Mouse (Mus musculus) embryonic facial prominence, embryonic 13.5 days (tissue): ENCODE results near the gene Usp38. TPM values are rescaled to one million over a fixed set of nuclear protein-coding genes. Genes with fewer than 3 reads are reported as not detected.

Experiments
- polyA plus RNA-seq: library from polyadenylated mRNA; unstranded; fragments of >200 nt; fragmentation: Nextera tagmentation; extraction: Ambion mirVana; gene quantifications from 2 replicates; pipeline ENCODE4 v1.2.1, GENCODE M21; 2015

Usp38 gene
- polyA plus RNA-seq, 1 experiment from 2014 or later = 18.3 TPM

Other genes starting within 250 kb of the Usp38 start
- gene Gab1, start 134.4 kb downstream of the Usp38 start, polyA plus RNA-seq = 22.2 and 22.7 TPM in 2 replicates